ENCODE assay signal across 8 mouse cellular contexts in the genomic region with DNA sequence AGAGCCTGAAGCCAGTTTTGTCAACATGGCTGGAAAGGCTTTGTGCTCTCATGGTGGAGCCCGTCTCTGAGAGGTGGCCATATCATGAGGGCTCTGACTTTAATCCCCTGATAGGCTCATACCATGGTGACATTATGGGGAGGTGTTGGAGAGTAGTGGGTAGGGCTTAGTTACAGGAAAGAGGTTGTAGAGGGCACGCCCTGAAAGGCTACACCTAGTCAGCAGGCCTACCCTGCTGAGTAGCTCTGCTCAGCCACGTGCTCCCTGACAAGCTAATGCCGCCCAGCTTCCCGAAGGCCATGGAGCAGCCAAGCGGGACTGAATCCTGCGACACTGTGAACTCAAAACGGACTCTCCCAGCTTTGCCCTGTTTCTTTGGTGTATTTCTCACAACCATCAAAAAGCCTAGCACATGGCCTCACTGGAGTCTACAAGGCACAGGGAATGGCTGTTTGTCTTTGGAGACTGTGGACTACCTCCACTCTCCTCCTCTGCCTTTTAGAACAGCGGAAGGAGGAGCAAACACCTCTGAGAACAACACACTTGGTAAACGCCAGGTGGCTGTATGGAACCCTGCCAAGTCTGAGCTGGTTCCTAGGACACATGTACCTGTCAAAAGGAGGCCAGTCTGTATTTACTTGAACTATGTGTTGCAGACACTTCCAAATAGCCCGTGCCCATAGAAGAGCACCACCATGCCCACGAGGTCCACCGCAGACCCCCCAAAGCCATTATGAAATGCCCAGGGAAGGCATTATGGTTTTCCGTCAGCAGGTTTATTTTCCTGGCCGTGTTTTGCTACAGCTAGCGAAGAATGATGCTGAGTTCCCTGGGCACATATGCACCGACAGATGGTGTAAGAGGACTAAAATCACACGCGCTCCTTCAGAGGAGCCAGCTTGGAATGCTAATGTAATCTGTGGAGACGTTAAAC.
DNase-seq lines count a peak whose midpoint lies in the region; ATAC-seq and TF ChIP-seq lines count a peak whose summit lies in the region.

No protein-coding gene starts in this region.

- peaks cover 17% of the 10 kb centered on the region for H3K36me3 ChIP-seq in hindbrain, embryonic 13.5 days

- WGBS in cerebellum, adult 2 months = 13% methylated on average over 20 of the region's 20 CpGs
- WGBS in hindbrain, embryonic 13.5 days = 60% methylated on average over 20 of the region's 20 CpGs

- no peak overlapping the region for H3K4me3 ChIP-seq in cerebellum, adult 2 months (replicated peaks; ENCODE audit: insufficient read depth, low read depth, low read length)
- H3K4me3 ChIP-seq in hindbrain, embryonic 13.5 days = no peak overlapping the region
- H3K4me3 ChIP-seq in layer of hippocampus, adult 2 months = no peak overlapping the region

- peak overlapping the region; percentile 88 for H3K27ac ChIP-seq in cerebellum, adult 2 months (ENCODE audit: insufficient read depth, low read length)
- H3K27ac ChIP-seq in hindbrain, embryonic 13.5 days = peak overlapping the region; percentile 79
- peak overlapping the region; percentile 91 for H3K27ac ChIP-seq in layer of hippocampus, adult 2 months

- peak; percentile 60 for TF ChIP-seq CTCF in cerebellum, adult 2 months (IDR thresholded peaks at IDR 0.05; ENCODE audit: borderline replicate concordance, insufficient read depth, low read depth, low read length)
- TF ChIP-seq CTCF in layer of hippocampus, adult 2 months (conservative IDR thresholded peaks at IDR 0.05) = peak; percentile 60

- no peak overlapping the region for H3K4me2 ChIP-seq in hindbrain, embryonic 13.5 days

- peak; percentile 71 for ATAC-seq in hindbrain, embryonic 13.5 days (ENCODE audit: low FRiP score)
- no peak for ATAC-seq in erythroid progenitor cell, adult 5-6 weeks (replicated peaks; ENCODE audit: low FRiP score, poor library complexity, severe bottlenecking)
- no peak for ATAC-seq in erythroblast, adult 5-6 weeks (replicated peaks; ENCODE audit: low FRiP score, poor library complexity, severe bottlenecking)
- ATAC-seq in granulocyte monocyte progenitor cell, adult 5-6 weeks (replicated peaks; ENCODE audit: poor library complexity, severe bottlenecking) = no peak

- peak; percentile 74 for DNase-seq in ZHBTc4 (ENCODE audit: low read depth, low spot score)
- peak; percentile 94 to 96 for DNase-seq in cerebellum, adult 2 months
- DNase-seq in layer of hippocampus, adult 2 months (ENCODE audit: low spot score in 2 of 2) = peak; percentile 77 to 87
- peak; percentile 77 for DNase-seq in lung, postnatal 36 days

- TF ChIP-seq POLR2A in cerebellum, adult 2 months (IDR thresholded peaks at IDR 0.05; ENCODE audit: borderline replicate concordance, insufficient read depth, low read length) = no peak

- H3K9ac ChIP-seq in hindbrain, embryonic 13.5 days = no peak overlapping the region

- no peaks in the 10 kb centered on the region for H3K9me3 ChIP-seq in hindbrain, embryonic 13.5 days

- peaks cover 27% of the 10 kb centered on the region for H3K4me1 ChIP-seq in cerebellum, adult 2 months (ENCODE audit: control insufficient read depth, insufficient read depth, low read length)
- peaks cover 36% of the 10 kb centered on the region for H3K4me1 ChIP-seq in hindbrain, embryonic 13.5 days (replicated peaks)

- no peaks in the 10 kb centered on the region for H3K27me3 ChIP-seq in cerebellum, adult 2 months (ENCODE audit: control insufficient read depth, insufficient read depth, low read length)
- H3K27me3 ChIP-seq in hindbrain, embryonic 13.5 days = no peaks in the 10 kb centered on the region
